ENCODE assay signal across 28 mouse cellular contexts in genomic region chr9:85394975-85395374, GRCm38 (mm10).
"Had no signal": no experiment of that assay in that cellular context is flagged by ENCODE, and none has a peak within 500 bp of the region (broad histone marks: within the 10 kb centered on the region; RNA-seq: fewer than 3 reads in every experiment).

No protein-coding gene starts in this region.

- DNase-seq: gastrocnemius, adult 2 months; gastrocnemius, postnatal 10 days; gastrocnemius, postnatal 25 days; heart, adult 18-20 months; heart, postnatal 10 days; heart, postnatal 4 days; kidney, adult 18-20 months; kidney, adult 8-10 months; kidney, postnatal 10 days; kidney, postnatal 25 days; kidney, postnatal 4 days; layer of hippocampus, adult 9-11 months; layer of hippocampus, postnatal 36 days; left cerebral cortex, postnatal 4 days; lung, adult 18-20 months had no signal

- H3K9me3 ChIP-seq: heart, embryonic 10.5 days; heart, embryonic 12.5 days; hindbrain, embryonic 10.5 days; hindbrain, embryonic 12.5 days; limb, embryonic 13.5 days; limb, embryonic 15.5 days; liver, embryonic 12.5 days had no signal

- H3K27me3 ChIP-seq: heart, embryonic 12.5 days; hindbrain, embryonic 12.5 days; limb, embryonic 13.5 days; limb, embryonic 15.5 days; liver, embryonic 12.5 days had no signal

- H3K4me2 ChIP-seq: heart, embryonic 12.5 days; hindbrain, embryonic 12.5 days; hindbrain, embryonic 14.5 days; limb, embryonic 13.5 days; limb, embryonic 15.5 days; liver, embryonic 12.5 days had no signal

- H3K4me3 ChIP-seq: gastrocnemius, adult 2 months; heart, embryonic 10.5 days; heart, embryonic 12.5 days; hindbrain, embryonic 10.5 days; hindbrain, embryonic 12.5 days; layer of hippocampus, adult 2 months; limb, embryonic 13.5 days; limb, embryonic 15.5 days; liver, embryonic 12.5 days had no signal

- ATAC-seq: hindbrain, embryonic 16.5 days; inflammation-experienced regulatory T-cells, adult 6 months; intestine, embryonic 16.5 days; liver, embryonic 12.5 days had no signal

- H3K9ac ChIP-seq: heart, embryonic 12.5 days; hindbrain, embryonic 12.5 days; hindbrain, embryonic 14.5 days; limb, embryonic 13.5 days; limb, embryonic 15.5 days; liver, embryonic 12.5 days; liver, embryonic 14.5 days had no signal

- H3K36me3 ChIP-seq: heart, embryonic 10.5 days; heart, embryonic 12.5 days; hindbrain, embryonic 10.5 days; hindbrain, embryonic 12.5 days; limb, embryonic 13.5 days; limb, embryonic 15.5 days; liver, embryonic 12.5 days had no signal

- H3K4me1 ChIP-seq: heart, embryonic 10.5 days; heart, embryonic 12.5 days; hindbrain, embryonic 10.5 days; hindbrain, embryonic 12.5 days; limb, embryonic 13.5 days; limb, embryonic 15.5 days; liver, embryonic 12.5 days had no signal

- H3K27ac ChIP-seq: gastrocnemius, adult 2 months; heart, embryonic 10.5 days; hindbrain, embryonic 10.5 days; hindbrain, embryonic 12.5 days; hindbrain, embryonic 14.5 days; layer of hippocampus, adult 2 months; limb, embryonic 13.5 days; limb, embryonic 15.5 days; liver, embryonic 12.5 days; liver, embryonic 14.5 days had no signal
